Mouse (Mus musculus) subcutaneous adipose tissue, adult 2 months (tissue): ENCODE results near the gene Tm4sf19. TPM values are rescaled to one million over a fixed set of nuclear protein-coding genes. Genes with fewer than 3 reads are reported as not detected.

ENCODE experiments used
- polyA plus RNA-seq: library from polyadenylated mRNA; depleted of rRNA; stranded (reverse); fragments of >200 nt; gene quantifications from 2 replicates; pipeline ENCODE4 v1.2.3, GENCODE M21; 2012; ENCODE audit warnings: low replicate concordance; rRNA removed

The Tm4sf19 gene
- 0.18 and 0.63 TPM in 2 replicates for polyA plus RNA-seq

DNA sequence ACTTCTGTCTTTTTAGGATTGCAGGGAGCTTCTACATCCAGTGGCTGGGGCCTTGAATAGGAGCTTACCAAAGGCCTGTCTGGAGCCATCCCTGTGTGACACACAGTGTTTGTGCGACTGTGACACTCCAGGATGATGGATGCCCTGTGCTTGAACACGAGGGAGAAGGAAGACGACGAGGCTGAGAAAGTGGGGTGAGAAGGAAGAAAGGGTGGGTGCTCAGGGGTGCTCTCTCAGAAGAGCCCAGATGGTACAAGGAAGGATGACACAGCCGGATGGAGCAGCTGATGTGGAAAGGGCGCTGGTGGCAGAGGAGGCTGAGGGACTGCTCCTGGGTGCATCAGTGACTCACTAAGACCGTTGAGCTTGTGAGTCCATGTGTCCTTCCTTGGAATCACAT is at the start of gene Tm4sf19:
TSS of gene Tm4sf19 (plus strand) at position 240 of the 400 bp plus-strand sequence.

GRCm38 (mm10) chr16:32419517-32420483 is 19.5 kb downstream of the Tm4sf19 start, which contains the start of gene Tctex1d2:
Gene Tctex1d2 (plus strand): TSS chr16:32419702.

GRCm38 (mm10) chr16:32430474-32431046 is 30.3 kb downstream of the Tm4sf19 start, which contains the start of gene Pcyt1a:
Gene Pcyt1a (plus strand): TSS chr16:32430921.

Other genes with a start within 250 kb of the Tm4sf19 start
- gene Nrros, start 234.9 kb upstream of the Tm4sf19 start, polyA plus RNA-seq: 44.5 and 44.7 TPM in 2 replicates
- 0.18 TPM in 1 of 2 replicates, not detected in the other for gene Bex6, start 220.7 kb upstream of the Tm4sf19 start, polyA plus RNA-seq
- 6.7 and 7.8 TPM in 2 replicates for gene Fbxo45, start 153.3 kb upstream of the Tm4sf19 start, polyA plus RNA-seq
- 8.5 and 9.7 TPM in 2 replicates for gene Wdr53, start 153.3 kb upstream of the Tm4sf19 start, polyA plus RNA-seq
- gene Smco1, start 129.0 kb upstream of the Tm4sf19 start, polyA plus RNA-seq: 0.07 and 0.10 TPM in 2 replicates
- gene Rnf168, start 123.0 kb upstream of the Tm4sf19 start, polyA plus RNA-seq: 6.8 and 15.6 TPM in 2 replicates
- gene Ubxn7, start 68.2 kb upstream of the Tm4sf19 start, polyA plus RNA-seq: 8.7 and 19.2 TPM in 2 replicates
- gene Tctex1d2, start 19.2 kb downstream of the Tm4sf19 start, polyA plus RNA-seq: 4.9 and 9.3 TPM in 2 replicates
- gene Pcyt1a, start 30.4 kb downstream of the Tm4sf19 start, polyA plus RNA-seq: 31.9 and 32.2 TPM in 2 replicates
- gene Slc51a, start 87.4 kb downstream of the Tm4sf19 start, polyA plus RNA-seq: 0.06 and 0.13 TPM in 2 replicates
- gene Zdhhc19, start 95.8 kb downstream of the Tm4sf19 start, polyA plus RNA-seq: not detected in 2 replicates
- 6.7 and 7.1 TPM in 2 replicates for gene Tfrc, start 208.4 kb downstream of the Tm4sf19 start, polyA plus RNA-seq
- 95.7 and 99.0 TPM in 2 replicates for gene Tnk2, start 243.4 kb downstream of the Tm4sf19 start, polyA plus RNA-seq